Mouse (Mus musculus) lung, postnatal 0 days (tissue): Measurements from ENCODE around the gene Ube2o.

Source experiments
- CTCF ChIP-seq: IDR thresholded peaks from 2 replicates; pipeline ENCODE4 v1.5.1; 2016; ENCODE audit warnings: antibody characterized with exemption, mild to moderate bottlenecking
- EP300 ChIP-seq: IDR thresholded peaks from 2 replicates; pipeline ENCODE4 v1.6.1; 2016; ENCODE audit warnings: antibody characterized with exemption, mild to moderate bottlenecking, control low read depth

GRCm38 (mm10) chr11:116493191-116493590, 88.1 kb downstream of the Ube2o start:
- TF ChIP-seq CTCF: no peak
- no peak for TF ChIP-seq EP300
